Mouse (Mus musculus): ENCODE data around the gene Prl8a2. TPM values are rescaled to one million over a fixed set of nuclear protein-coding genes. Genes with fewer than 3 reads are reported as not detected.

Prl8a2 gene
- polyA plus RNA-seq (2012; rRNA removed) (not detected in 2 replicates), polyA plus RNA-seq (2014; fragmentation: Nextera tagmentation; extraction: Ambion mirVana) (not detected in 2 replicates)

DNA sequence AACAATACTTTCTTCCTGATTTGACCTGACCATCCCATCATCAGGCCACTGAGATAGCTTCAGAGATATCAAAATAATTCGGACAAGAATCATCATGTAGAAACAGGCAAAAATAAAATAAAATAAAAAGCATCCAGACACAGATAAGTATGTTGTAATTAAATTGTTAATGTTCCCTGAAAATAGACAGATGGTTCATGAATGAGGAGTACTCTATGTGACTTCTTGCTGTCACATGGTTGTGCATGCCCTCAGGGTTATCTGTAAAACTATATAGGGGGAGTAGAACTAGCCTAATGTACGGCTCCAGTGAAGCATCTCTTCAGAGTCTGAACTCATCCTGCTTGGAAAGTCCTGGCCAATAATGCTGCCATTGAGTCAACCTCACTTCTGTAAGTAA is at the start of gene Prl8a2:
Prl8a2 (plus strand) TSS at position 301 of the 400 bp plus-strand sequence.
- 41% methylated on average over 2 of the region's 2 CpGs for WGBS (ENCODE audit: insufficient replicate concordance)
- DNase-seq (ENCODE audit: low read depth in 3 of 3, low spot score in 3 of 3) (no peak), ATAC-seq (ENCODE audit: insufficient read depth) (no peak)
- no peaks in the 10 kb centered on the region for H3K27me3 ChIP-seq (ENCODE audit: control insufficient read depth, insufficient read depth, low read length)
- TF ChIP-seq CTCF (IDR thresholded peaks at IDR 0.05; ENCODE audit: low read depth) (no peak), EP300 (IDR thresholded peaks at IDR 0.05; ENCODE audit: low read depth) (no peak)
- H3K9me3 ChIP-seq (ENCODE audit: control insufficient read depth, low read length), result no peaks in the 10 kb centered on the region
- no peak within 1 kb of the TSS for H3K4me2 ChIP-seq (ENCODE audit: low read depth)
- H3K4me1 ChIP-seq (replicated peaks; ENCODE audit: control insufficient read depth in 2 of 2, insufficient read depth in 2 of 2, low read length in 1 of 2), result no peaks in the 10 kb centered on the region
- no peak within 1 kb of the TSS for H3K27ac ChIP-seq
- no peak within 1 kb of the TSS for H3K9ac ChIP-seq (replicated peaks)
- no peak within 1 kb of the TSS for H3K4me3 ChIP-seq (ENCODE audit: insufficient read depth in 1 of 2, low read depth in 2 of 2, low read length in 2 of 2)
- H3K36me3 ChIP-seq (replicated peaks; ENCODE audit: control insufficient read depth, insufficient read depth, low read depth), result no peaks in the 10 kb centered on the region

DNA sequence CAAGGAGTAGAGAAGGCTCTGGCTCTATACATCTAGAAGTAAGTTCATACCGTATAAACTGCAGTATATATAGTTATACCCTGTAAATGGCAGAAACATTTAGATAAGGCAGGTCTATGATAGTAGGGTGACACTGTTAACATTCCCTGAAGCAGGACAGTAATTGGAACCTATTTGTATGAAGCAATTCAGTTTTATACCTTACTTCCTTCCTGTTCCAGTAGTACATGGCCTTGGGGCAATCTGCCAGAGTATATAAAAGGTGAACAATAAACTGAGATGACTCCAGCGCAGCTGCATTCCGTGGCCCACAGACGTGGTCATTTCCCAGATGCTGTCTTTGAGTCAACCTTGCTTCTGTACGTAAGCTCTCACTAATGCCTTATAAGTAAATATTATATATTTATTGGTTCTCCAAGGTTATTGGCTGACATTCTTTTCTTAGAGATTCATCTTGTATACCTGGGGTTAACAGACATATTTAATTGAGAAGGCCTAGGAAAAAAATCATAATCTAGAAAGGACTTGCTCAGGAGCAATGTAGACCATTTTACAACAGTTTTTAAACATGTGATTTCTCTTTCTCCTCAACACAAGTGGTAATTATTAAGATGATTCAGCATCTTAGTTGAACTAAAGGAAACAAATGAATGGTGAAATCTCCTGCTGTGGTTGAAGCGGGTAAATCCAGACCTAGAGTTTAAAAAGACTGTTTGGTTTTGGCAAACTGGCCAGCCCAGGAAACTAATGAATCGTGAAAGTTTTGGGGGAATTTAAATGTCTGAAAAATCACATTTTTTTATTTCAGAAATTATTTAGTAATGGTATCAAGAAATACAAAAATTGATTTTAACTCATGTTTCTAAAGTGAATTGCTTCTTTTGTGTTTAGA is 32.9 kb upstream of the Prl8a2 start, which contains the start of gene Prl6a1:
Prl6a1 (plus strand) TSS at position 294 of the 892 bp plus-strand sequence.
- WGBS (ENCODE audit: insufficient replicate concordance), result 63% methylated on average over 7 of the region's 7 CpGs
- H3K36me3 ChIP-seq (replicated peaks; ENCODE audit: control insufficient read depth, insufficient read depth, low read depth), result no peaks in the 10 kb centered on the region
- no peaks in the 10 kb centered on the region for H3K4me1 ChIP-seq (replicated peaks; ENCODE audit: control insufficient read depth in 2 of 2, insufficient read depth in 2 of 2, low read length in 1 of 2)
- no peak for TF ChIP-seq EP300 (IDR thresholded peaks at IDR 0.05; ENCODE audit: low read depth)
- TF ChIP-seq CTCF (IDR thresholded peaks at IDR 0.05; ENCODE audit: low read depth), result no peak
- H3K27ac ChIP-seq, result no peak within 1 kb of the TSS
- H3K4me2 ChIP-seq (ENCODE audit: low read depth), result no peak within 1 kb of the TSS
- ATAC-seq (ENCODE audit: insufficient read depth) (no peak), DNase-seq (ENCODE audit: low read depth in 3 of 3, low spot score in 3 of 3) (no peak)
- no peaks in the 10 kb centered on the region for H3K27me3 ChIP-seq (ENCODE audit: control insufficient read depth, insufficient read depth, low read length)
- no peak within 1 kb of the TSS for H3K4me3 ChIP-seq (ENCODE audit: insufficient read depth in 1 of 2, low read depth in 2 of 2, low read length in 2 of 2)
- no peak within 1 kb of the TSS for H3K9ac ChIP-seq (replicated peaks)
- H3K9me3 ChIP-seq (ENCODE audit: control insufficient read depth, low read length), result no peaks in the 10 kb centered on the region

DNA sequence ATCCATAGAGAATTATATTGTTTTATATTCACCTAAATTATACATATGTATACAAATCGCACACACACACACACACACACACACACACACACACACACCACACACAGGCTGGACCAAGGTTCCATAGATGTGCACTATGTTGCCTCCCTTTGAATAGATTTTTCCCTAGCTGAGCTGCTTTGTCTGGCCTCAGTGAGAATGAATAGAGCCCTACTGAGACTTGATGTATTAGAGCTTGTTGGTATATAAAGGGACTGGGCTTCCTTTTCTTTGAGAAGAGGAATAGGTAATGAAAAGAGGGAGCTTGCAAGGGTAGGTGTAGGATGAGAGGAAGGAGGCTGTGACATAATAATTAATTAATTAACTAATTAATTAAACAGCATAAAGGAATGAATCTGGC is 10.5 kb upstream of the Prl8a2 start:
- DNase-seq (ENCODE audit: low read depth in 3 of 3, low spot score in 3 of 3) (no peak), ATAC-seq (ENCODE audit: insufficient read depth) (no peak)
- Histone ChIP-seq H3K4me1 (replicated peaks; ENCODE audit: control insufficient read depth in 2 of 2, insufficient read depth in 2 of 2, low read length in 1 of 2) (no peaks in the 10 kb centered on the region), H3K27me3 (ENCODE audit: control insufficient read depth, insufficient read depth, low read length) (no peaks in the 10 kb centered on the region), H3K9ac (replicated peaks) (no peak overlapping the region), H3K27ac (no peak overlapping the region), H3K9me3 (ENCODE audit: control insufficient read depth, low read length) (no peaks in the 10 kb centered on the region), H3K36me3 (replicated peaks; ENCODE audit: control insufficient read depth, insufficient read depth, low read depth) (no peaks in the 10 kb centered on the region), H3K4me2 (ENCODE audit: low read depth) (no peak overlapping the region), H3K4me3 (ENCODE audit: insufficient read depth in 1 of 2, low read depth in 2 of 2, low read length in 2 of 2) (no peak overlapping the region)
- 69% methylated on average over 1 of the region's 1 CpGs for WGBS (ENCODE audit: insufficient replicate concordance)
- TF ChIP-seq CTCF (IDR thresholded peaks at IDR 0.05; ENCODE audit: low read depth) (no peak), EP300 (IDR thresholded peaks at IDR 0.05; ENCODE audit: low read depth) (no peak)

DNA sequence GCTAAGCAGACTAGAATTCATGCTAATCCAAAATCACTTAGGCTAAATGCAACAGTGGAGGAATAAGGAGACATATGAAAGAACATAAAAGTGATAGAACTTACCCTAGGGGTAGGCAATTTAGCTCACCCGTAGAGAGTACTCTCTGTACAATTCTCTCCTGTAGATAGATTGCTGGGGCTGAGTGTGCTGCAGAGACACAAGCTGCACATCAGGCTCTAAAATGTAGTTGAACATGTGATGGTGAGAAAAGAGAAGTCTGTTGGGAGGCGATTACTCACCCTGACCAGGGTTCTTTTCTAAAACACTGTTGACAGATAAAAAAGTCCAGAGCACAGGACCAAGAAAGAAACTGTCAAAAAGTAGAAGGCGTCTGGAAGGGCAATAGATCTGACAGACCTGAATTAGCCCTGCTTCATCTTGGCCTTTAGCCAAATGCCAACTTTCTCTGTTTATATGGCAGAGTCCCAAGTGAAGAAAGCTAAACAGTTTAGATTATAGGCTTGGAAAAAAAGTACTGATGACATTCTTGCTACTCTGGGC is 2.7 kb upstream of the Prl8a2 start:
- Histone ChIP-seq H3K9ac (replicated peaks) (no peak overlapping the region), H3K4me2 (ENCODE audit: low read depth) (no peak overlapping the region), H3K4me3 (ENCODE audit: insufficient read depth in 1 of 2, low read depth in 2 of 2, low read length in 2 of 2) (no peak overlapping the region), H3K36me3 (replicated peaks; ENCODE audit: control insufficient read depth, insufficient read depth, low read depth) (no peaks in the 10 kb centered on the region), H3K9me3 (ENCODE audit: control insufficient read depth, low read length) (no peaks in the 10 kb centered on the region), H3K27me3 (ENCODE audit: control insufficient read depth, insufficient read depth, low read length) (no peaks in the 10 kb centered on the region), H3K27ac (no peak overlapping the region), H3K4me1 (replicated peaks; ENCODE audit: control insufficient read depth in 2 of 2, insufficient read depth in 2 of 2, low read length in 1 of 2) (no peaks in the 10 kb centered on the region)
- DNase-seq (ENCODE audit: low read depth in 3 of 3, low spot score in 3 of 3), result no peak
- 50% methylated on average over 3 of the region's 3 CpGs for WGBS (ENCODE audit: insufficient replicate concordance)
- TF ChIP-seq EP300 (IDR thresholded peaks at IDR 0.05; ENCODE audit: low read depth) (no peak), CTCF (IDR thresholded peaks at IDR 0.05; ENCODE audit: low read depth) (no peak)
- no peak for ATAC-seq (ENCODE audit: insufficient read depth)

DNA sequence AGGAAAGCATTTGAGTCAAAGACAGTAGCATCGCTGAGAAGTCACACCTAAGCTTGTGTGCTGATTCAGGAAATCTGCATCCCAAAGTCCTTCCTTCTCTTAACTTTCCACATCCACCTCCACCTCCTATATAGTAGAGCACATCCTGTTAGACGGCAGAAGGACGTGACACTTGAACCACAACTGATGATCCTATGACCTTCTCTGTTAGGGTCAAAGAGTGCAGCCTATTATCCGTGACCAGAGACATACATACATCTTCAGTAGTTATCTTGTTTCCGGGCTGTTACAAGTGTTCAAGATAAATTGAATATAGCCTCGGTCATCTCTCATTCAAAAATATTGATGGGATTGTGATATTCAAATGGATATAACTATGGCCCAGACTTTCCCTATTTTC is 45.3 kb downstream of the Prl8a2 start, which contains the start of gene Prl2b1:
Prl2b1 (minus strand) TSS at position 101 of the 400 bp plus-strand sequence.
- TF ChIP-seq CTCF (IDR thresholded peaks at IDR 0.05; ENCODE audit: low read depth), result no peak
- no peak for TF ChIP-seq EP300 (IDR thresholded peaks at IDR 0.05; ENCODE audit: low read depth)
- 55% methylated on average over 6 of the region's 6 CpGs for WGBS (ENCODE audit: insufficient replicate concordance)
- ATAC-seq (ENCODE audit: insufficient read depth) (no peak), DNase-seq (ENCODE audit: low read depth in 3 of 3, low spot score in 3 of 3) (no peak)
- Histone ChIP-seq H3K27me3 (ENCODE audit: control insufficient read depth, insufficient read depth, low read length) (no peaks in the 10 kb centered on the region), H3K4me1 (replicated peaks; ENCODE audit: control insufficient read depth in 2 of 2, insufficient read depth in 2 of 2, low read length in 1 of 2) (no peaks in the 10 kb centered on the region), H3K27ac (no peak within 1 kb of the TSS), H3K9me3 (ENCODE audit: control insufficient read depth, low read length) (no peaks in the 10 kb centered on the region), H3K4me2 (ENCODE audit: low read depth) (no peak within 1 kb of the TSS), H3K9ac (replicated peaks) (no peak within 1 kb of the TSS), H3K36me3 (replicated peaks; ENCODE audit: control insufficient read depth, insufficient read depth, low read depth) (no peaks in the 10 kb centered on the region), H3K4me3 (ENCODE audit: insufficient read depth in 1 of 2, low read depth in 2 of 2, low read length in 2 of 2) (no peak within 1 kb of the TSS)
